Mouse (Mus musculus) B cell, adult 2 months (primary cell): ENCODE measurements around the gene Fdps.
"Not testable (repeated sequence)": the region's sequence is repeated elsewhere in the genome, so short reads cannot be mapped to it uniquely, and the experiment has no call there.

Source experiments
- DNase-seq, 2 experiments: peaks; one replicate each; pipeline ENCODE4 v3.0.0; 2022

Fdps gene

DNA sequence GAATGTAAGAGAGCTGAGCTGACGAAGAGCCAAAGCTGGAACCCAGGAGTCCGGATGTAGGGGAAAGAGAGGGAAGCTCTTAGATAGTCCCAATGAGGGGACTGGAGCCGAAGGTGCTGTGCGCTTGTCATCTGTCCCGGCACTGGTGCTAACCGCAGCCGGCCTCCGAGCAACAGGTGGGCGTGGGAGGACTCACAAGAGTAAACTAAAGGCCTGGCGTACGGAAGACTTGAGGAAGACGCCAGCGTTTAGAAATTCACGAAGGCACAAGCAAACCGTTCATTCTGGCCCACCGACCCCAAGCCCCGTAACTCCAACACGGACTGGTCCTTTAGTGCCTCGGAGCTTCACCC, 324 bp downstream of the Fdps start:
- DNase-seq = no peak

DNA sequence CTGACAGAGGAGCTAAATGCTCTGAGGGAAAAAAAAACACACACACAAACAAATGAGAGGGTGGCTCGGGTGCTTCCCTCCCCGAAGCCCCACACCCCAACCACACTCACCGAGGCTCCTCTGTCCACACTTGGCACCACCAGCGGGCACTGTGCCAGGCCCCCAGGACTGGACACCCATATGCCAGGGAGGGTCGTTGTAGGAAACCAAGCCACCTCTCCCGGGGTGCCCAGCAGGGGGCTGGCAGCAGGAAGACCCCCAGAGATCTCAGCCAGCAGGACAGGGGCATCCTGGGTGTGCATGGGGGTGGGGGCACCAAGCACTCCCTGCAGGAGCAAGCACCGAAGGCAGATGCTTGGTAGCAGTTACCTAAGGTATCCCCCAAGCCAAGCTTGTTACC, 948 bp downstream of the Fdps start, which contains the start of gene Gm43738:
TSS of gene Gm43738 (minus strand) at position 289 of the 400 bp plus-strand sequence.
- DNase-seq = no peak

DNA sequence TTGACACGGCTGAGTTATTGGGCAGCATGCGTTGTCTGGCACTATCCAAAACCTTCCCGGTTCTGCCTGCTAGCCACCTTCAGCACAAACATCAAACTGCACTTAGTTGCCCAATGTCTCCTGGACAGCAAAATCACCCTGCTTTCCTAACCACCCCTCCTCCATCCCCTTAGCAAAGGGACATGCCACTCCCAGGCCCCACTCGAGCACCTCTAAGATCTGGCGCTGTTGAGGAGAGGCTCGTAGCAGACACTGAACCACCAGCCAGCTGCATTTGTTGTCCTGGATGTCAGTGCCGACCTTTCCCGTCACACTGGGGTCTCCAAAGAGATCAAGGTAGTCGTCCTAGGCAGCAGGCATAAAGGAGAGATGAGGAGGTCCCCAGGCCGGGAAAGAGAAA, 7.7 kb downstream of the Fdps start:
- no peak for DNase-seq

DNA sequence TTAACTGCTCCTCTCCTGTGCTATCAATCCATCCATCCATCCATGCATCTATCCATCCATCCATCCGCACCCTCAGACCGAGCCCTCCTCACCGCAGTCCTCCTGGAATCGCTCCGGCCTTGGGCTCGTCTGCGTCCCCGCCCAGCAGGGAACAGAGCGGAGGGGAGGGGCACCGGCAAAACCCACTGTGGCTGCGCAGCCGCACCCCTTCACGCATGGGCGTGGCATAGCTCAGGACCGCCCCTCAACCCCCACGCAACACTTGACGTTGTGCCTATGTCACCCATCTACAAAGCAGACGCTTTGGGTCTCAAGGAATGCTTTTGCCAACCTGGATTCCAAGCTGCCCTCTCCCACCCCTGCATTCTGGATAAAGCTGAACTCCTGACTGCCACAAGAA, 8.6 kb downstream of the Fdps start, which contains the start of gene Rusc1:
TSS of gene Rusc1 (minus strand) at position 137 of the 400 bp plus-strand sequence.
- DNase-seq = peak; percentile 78 to 81

DNA sequence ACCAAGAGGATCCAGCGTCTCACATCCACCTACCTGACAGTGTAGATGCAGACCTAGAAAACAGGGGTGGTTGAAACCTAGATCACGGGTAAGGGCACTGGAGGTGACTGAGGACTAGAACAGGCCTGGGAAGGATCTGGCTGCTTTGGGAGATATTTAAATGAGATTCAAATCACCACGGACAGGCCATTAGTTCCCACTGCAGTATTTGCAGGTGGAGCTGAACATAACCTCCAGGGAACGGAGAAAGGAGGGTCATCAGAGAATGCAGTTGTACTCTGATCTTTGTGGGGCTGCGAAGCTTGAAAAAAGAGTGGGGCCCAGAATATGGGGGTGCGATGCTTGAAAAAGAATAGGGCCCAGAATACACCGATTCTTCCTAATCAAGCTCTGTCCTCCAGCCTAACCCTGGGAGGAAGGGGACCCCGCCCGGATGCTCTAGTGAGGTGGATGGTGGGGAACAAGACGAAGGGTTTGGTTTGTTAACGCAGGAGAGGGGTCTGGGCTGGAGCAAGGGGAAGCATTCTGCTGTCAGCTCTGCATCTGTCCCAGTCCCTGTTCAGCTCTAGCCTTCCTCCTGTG, 9.2 kb downstream of the Fdps start:
- no peak for DNase-seq

DNA sequence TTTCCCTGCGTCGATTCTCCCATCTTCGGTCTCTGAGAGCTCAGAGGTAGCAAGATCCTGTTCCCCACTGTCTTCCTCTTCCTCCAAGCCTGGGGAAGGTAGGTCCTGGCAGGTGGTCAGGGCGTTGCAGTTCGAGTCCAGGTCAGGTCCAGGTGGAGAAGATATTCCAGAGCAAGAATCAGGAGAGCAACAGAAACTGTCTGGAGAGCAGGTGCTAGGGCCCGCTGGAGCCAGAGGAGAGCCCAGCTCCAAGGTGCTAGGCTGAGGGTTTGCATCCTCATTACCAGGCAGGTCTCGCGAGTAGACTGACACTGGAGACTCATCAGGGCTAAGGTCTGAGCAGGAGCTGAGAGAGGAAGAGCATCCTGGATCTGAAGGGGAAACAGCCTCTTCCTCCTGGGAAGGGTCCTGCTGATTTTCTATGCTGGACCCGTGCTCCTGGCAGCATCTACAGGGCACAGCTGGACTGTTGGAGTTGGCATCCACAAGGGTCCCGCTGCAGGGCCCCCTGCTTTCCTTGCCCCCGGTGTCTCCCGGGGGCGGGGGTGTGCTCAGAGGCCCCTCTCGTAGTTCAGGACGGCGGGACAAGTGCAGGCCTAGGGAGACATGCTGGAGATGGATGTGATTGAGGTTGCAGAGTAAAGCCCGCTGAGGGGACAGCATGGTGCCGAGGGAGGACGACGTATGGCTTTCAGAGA, 9.8 kb downstream of the Fdps start:
- DNase-seq = peak; percentile 9 to 21

DNA sequence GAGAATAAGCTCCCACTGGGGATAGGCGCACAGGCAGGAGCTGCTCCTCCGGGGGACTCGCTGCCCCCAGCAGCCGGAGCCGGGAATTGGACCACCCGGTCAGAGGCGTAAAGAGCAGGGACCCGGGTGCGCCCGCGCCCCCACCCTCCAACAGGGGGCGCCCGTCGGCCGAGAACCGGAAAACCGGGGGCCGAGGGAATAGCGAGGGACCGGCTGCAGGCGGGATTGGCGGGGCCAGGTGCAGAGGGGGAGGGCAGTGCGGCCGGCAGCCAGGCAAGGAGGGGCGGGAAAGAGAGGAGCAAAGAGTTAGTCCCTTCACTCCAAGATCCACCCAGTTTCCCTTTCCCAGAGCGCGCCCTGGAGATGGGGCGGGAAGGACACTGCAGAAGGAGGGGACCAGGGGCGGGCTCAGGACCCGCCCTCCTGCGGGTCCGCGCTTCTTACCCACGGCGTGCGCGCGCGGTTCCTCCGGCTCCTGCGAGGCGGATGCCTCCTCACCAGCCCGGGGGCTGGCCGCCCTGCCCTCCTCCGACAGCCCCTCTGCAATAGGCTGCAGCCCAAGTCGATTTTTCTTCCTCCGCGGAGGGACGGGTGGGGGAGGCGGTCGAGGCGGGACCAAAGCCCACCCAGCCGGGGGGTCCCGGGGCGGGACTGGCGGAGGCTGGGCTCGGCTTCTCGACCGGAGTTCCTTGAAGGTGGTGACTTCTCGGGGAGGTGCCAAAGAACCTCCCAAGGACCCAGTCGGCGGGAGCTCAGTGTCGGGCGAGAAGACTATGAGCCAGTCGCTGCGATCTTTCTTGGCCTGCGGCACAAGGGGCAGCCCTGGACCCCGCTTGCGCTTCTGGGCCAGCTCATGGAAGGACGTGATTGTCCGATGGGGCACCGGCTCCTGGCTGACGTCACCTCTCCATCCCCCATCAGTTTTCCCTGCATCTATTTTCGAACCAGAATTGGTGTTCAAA, 10.8 kb downstream of the Fdps start:
- peak; percentile 86 to 88 for DNase-seq

DNA sequence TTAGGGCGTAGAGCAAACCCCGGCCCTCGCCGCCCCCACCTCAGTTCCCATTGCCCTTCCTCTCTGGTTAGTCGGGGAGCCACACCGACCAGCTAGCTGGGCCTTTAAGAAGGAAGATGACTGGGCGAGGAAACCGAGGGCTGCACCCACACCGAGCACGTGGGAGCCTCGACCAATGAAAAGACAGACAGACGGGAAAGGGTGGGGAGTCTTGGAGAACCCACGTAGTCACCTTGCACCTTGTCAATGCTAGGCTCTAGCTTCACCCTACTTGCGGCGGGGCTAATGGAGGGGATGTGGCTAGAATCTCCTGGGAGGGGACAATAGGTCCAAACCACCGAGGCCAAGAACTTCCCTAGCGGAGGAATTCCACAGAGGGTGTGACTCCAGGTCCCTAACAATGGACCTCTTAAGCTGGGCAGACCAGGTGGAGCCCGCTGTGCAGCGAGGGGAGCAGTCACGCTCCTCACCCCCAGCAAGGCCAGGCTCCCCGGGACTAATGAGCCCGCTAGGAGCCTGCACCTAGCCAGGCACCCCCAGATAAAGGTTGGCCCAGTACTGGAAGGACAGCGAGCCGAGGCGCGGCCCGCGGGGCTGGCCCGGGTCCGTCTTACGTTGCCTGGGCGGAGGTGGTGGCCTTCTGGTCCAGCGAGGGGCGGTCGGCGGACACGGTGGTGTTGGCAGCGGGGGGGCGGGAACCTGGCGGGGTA, 11.7 kb downstream of the Fdps start:
- DNase-seq = peak; percentile 83 to 85

DNA sequence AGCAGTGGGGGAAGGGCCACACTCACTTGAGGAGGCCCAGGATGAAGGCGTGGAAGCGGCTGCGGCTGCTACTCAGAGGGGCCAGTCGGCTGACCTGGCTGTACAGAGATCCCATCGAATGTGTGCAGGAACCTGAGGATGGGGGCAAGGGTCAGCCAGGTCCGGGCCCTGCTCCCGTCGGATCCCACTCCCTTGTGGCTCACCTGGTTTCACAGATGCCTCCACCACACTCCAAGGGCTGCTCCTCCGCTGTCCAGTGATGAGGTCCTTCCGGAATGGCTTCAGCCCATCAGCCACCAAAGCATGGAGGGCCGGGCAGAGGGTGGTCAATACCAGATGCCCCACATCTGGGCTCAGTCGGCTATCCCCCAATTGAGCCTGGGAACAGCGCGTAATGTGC, 12.8 kb downstream of the Fdps start:
- no peak for DNase-seq

DNA sequence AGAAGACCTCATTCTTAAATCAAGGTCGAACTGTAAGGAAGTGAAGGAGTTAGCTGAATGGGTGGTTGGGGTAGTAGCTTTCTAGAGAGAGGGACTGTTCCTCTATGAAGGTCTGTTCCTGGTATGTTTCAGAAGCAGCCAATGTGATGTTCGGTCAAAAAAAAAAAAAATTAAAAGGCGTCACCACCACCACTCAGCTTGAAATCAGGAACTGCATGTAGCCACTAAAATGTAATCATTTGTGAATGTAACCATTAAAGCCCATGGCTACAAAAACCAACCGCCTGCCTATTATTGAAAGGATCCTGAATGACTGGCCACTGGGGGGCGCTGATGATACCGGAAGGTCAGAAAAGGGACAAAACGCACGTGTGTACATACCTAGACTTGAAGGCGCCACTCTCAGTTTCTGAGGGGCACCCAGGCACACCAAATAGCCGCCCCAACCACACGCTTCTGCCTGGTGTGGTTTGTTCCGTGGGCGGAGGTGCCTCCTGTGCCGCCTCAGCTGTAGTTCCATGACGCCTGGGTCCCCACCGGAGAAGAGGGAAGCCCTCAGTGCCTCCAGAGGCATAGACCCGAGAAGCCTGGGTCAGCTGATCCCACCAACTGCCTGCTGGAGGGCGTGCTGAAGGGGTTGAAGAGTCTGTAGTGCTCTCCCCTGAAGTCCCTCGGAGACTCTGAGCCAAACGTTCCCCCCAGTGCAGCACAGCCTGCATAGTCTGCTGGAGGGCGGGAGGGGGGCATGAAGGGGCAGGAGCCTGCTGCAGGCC, 14.2 kb downstream of the Fdps start:
- peak; percentile 96 to 97 for DNase-seq

DNA sequence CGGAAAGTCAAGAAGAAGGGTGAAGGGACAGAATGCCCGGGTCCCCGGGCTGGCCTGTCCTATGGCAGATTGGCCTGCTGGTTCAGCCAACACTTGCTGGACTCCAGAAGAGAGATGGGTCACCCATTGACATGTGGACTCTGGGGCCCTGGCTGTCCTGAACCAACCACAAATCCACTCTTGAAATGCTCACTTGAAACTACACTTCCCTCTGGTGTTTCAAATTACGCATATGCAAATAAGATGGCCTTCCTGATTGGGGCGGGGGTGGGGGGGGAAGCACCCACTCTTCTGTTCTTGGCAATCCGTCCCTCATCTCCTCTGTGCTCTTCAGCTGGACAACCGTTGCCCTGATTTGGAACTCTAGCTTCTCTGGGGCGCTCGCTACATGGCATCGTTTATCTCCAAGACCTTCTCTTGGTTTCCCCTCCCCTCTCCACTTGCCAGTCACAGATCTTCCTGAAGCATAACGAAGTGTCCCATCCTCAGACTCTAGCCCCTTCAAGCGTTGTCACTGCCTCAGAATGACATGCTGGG, 17.0 kb downstream of the Fdps start:
- DNase-seq = no peak

DNA sequence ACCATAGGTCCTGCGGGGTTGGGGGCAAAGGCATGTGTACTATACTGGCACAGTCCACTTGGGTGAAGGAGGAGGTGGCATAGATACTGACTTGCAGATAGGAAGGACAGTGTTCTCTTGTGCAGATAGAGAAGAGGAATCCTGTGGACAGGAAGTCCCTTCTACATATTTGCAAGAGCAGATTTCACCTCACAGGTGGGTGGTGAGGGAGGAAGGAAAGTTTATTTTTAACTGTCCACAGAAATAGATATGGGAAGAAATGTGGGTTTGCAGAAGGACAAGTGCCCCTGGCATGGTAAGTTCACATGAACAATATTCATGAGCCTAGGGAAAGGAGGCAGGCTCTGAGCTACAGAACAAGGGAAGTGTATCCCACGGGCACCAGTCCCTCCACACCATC, 17.6 kb downstream of the Fdps start:
- DNase-seq = no peak

DNA sequence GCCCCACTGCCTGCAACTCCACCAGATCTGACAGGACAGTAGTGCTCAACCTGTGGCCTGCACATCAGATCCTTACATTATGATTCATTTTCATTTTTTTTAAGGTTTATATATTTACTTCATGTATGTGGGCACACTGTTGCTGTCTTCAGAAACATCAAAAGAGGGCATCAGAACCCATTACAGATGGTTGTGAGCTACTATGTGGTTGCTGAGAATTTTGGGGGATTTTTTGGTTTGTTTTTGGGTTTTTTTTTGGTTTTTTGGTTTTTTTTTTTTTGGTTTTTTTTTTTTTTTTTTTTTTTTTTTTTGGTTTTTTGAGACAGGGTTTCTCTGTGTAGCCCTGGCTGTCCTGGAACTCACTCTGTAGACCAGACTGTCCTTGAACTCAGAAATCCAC, 19.5 kb downstream of the Fdps start:
- DNase-seq = not testable (repeated sequence)

DNA sequence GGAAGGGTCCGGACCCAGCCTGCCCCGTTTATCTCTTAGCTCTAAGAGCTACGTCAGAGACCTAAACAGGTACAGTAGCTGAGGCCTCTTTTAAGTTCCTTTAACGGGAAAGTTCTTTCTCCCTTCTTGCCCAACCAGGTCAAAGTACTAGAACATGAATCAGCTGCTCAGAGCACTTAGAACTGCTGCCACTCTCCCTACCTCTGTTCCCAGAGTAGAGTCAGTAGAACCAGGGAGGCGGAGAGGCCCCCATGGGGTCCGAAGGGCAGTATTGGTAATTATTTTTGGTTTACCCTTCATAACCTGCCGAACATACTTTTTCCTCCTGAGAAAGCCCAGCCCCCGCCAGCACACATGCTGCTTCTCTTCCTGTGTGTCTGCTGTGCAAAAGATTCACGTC, 24.4 kb downstream of the Fdps start:
- DNase-seq = no peak

DNA sequence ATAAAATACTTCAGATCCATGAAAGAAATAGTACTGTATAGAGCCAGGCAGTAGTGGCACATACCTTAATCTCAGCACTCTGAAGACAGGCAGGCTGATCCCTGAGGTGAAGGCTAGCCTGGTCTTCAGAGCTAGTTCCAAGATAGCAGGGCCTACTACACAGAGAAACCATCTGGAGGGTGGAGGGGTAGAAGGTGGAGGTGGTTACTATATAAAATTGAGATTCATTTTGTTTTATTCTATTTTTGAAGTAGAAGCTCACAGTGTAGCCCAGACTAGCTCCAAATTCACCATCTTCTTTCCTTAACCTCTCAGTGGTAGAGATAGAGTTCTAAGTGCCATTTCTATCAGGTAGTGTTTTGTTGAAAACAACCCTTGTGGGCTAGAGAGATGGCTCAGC, 34.5 kb downstream of the Fdps start:
- DNase-seq = no peak

DNA sequence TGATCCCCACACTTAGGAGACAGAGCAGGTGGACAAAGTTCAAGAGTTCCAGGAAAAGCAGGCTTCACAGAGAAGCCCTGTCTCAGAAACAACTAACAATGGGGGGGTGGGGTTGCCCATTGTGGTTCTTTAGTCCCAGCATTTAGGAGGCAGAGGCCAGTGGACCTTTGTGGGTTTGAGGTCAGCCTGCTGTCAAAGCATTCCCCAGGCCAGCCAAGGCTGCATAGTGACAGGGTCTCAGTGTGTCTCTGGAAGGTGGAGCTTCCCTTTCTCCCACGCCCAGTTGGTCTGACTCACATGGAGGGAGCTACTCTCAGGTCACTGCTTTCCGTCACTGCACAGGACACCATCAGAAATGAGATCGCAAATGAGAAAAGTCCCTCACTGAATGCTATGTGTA, 40.1 kb downstream of the Fdps start:
- no peak for DNase-seq

DNA sequence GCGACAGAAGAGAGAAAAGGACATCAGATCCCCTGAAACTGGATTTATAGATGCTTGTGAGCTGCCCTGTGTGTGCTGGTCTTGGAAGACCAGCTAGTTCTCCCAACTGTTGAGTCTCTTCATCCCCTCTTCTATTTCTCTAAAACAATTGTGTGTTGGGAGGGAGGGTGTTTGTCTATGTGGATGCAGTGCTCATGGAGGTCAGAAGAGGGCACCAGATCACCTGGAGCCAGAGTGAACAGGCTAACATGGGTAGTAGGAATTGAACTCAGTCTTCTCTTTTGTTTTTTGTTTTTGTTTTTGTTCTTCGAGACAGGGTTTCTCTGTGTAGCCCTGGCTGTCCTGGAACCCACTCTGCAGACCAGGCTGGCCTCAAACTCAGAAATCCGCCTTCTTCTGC, 43.0 kb downstream of the Fdps start:
- DNase-seq = peak; percentile 43 to 50

DNA sequence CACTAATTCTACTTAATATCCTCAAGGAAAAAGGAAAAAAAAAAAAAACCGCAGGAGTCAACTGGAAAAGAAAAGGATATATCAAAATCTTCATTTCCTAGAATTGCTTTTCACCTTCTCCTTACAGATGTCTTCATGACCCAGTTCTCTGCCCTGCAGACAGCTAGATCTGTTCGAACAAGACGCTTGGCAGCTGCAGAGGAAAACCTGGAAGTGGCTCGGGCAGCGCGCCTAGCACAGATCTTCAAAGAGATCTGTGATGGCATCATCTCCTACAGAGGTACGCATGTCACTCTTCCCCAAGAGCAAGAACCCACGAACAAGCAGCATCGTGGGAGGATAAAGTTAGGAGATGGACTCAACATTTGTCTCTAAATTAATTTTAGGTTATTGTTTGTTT, 43.4 kb downstream of the Fdps start:
- DNase-seq = no peak
